Comparison of ENCODE assay signal across 20 mouse cellular contexts in genomic region chr8:10568448-10568847, GRCm38 (mm10).
DNase-seq lines count a peak whose midpoint lies in the region; ATAC-seq and TF ChIP-seq lines count a peak whose summit lies in the region.
"Had no signal": no experiment of that assay in that cellular context is flagged by ENCODE, and none has a peak within 500 bp of the region (broad histone marks: within the 10 kb centered on the region; RNA-seq: fewer than 3 reads in every experiment).

No protein-coding gene starts in this region.

- no peaks in the 10 kb centered on the region for H3K9me3 ChIP-seq in forebrain, postnatal 0 days (ENCODE audit: low read length)
- no peaks in the 10 kb centered on the region for H3K9me3 ChIP-seq in forebrain, embryonic 13.5 days (replicated peaks)
- no peaks in the 10 kb centered on the region for H3K9me3 ChIP-seq in midbrain, embryonic 10.5 days (replicated peaks)
- no peaks in the 10 kb centered on the region for H3K9me3 ChIP-seq in midbrain, embryonic 16.5 days (replicated peaks; ENCODE audit: control insufficient read depth, low read length, poor library complexity, severe bottlenecking)
- H3K9me3 ChIP-seq: forebrain, embryonic 10.5 days; hindbrain, embryonic 12.5 days; hindbrain, embryonic 15.5 days had no signal

- no peak overlapping the region for H3K9ac ChIP-seq in forebrain, postnatal 0 days
- H3K9ac ChIP-seq in forebrain, embryonic 13.5 days = no peak overlapping the region
- H3K9ac ChIP-seq in midbrain, embryonic 16.5 days (ENCODE audit: low read depth, low read length) = no peak overlapping the region
- H3K9ac ChIP-seq: hindbrain, embryonic 12.5 days; hindbrain, embryonic 15.5 days had no signal

- H3K4me2 ChIP-seq in forebrain, postnatal 0 days (ENCODE audit: low read depth) = no peak overlapping the region
- no peak overlapping the region for H3K4me2 ChIP-seq in forebrain, embryonic 13.5 days
- H3K4me2 ChIP-seq in midbrain, embryonic 16.5 days (ENCODE audit: low read length) = no peak overlapping the region
- H3K4me2 ChIP-seq: heart, embryonic 11.5 days; hindbrain, embryonic 12.5 days; hindbrain, embryonic 15.5 days had no signal

- TF ChIP-seq CTCF in forebrain, postnatal 0 days (IDR thresholded peaks at IDR 0.05; ENCODE audit: low read depth) = no peak

- ATAC-seq in forebrain, postnatal 0 days = peak; percentile 36
- ATAC-seq in forebrain, embryonic 13.5 days = no peak
- ATAC-seq in midbrain, embryonic 16.5 days = no peak
- ATAC-seq: activated CD4-positive, CD25-positive, alpha-beta regulatory T cell, adult 4 months; forebrain, embryonic 14.5 days had no signal

- DNase-seq in forebrain, postnatal 0 days = no peak
- DNase-seq in midbrain, embryonic 10.5 days (ENCODE audit: low spot score) = no peak
- DNase-seq in right cerebral cortex, adult 18-20 months = peak; percentile 32
- no peak for DNase-seq in right cerebral cortex, postnatal 10 days (ENCODE audit: low spot score in 2 of 2)
- DNase-seq: adrenal gland, adult 8-10 months; adrenal gland, postnatal 25 days; cerebellum, adult 18-20 months; cerebellum, adult 9-10 months; cerebellum, postnatal 14 days; gastrocnemius, adult 2 months; gastrocnemius, postnatal 14 days; heart, adult 11 months had no signal

- WGBS in forebrain, postnatal 0 days = 75% methylated on average over 4 of the region's 4 CpGs
- WGBS in forebrain, embryonic 13.5 days = 86% methylated on average over 4 of the region's 4 CpGs
- WGBS in midbrain, embryonic 10.5 days = 86% methylated on average over 4 of the region's 4 CpGs
- 66% methylated on average over 4 of the region's 4 CpGs for WGBS in midbrain, embryonic 16.5 days

- peaks cover 17% of the 10 kb centered on the region for H3K36me3 ChIP-seq in forebrain, postnatal 0 days (ENCODE audit: insufficient read depth)
- H3K36me3 ChIP-seq in forebrain, embryonic 13.5 days (ENCODE audit: poor library complexity, severe bottlenecking) = no peaks in the 10 kb centered on the region
- 0 out of 2 replicates have a peak, but pooled peaks cover 4% of the 10 kb centered on the region for H3K36me3 ChIP-seq in midbrain, embryonic 10.5 days
- H3K36me3 ChIP-seq in midbrain, embryonic 16.5 days (ENCODE audit: control insufficient read depth, insufficient read depth, low read length) = peaks cover 4% of the 10 kb centered on the region; the same call in 1 of the 2 replicates
- H3K36me3 ChIP-seq: forebrain, embryonic 10.5 days had no signal

- no peaks in the 10 kb centered on the region for H3K27me3 ChIP-seq in forebrain, postnatal 0 days (ENCODE audit: insufficient read depth, low read length)
- H3K27me3 ChIP-seq in forebrain, embryonic 13.5 days = 0 out of 2 replicates have a peak, but pooled peaks cover under 1% of the 10 kb centered on the region
- H3K27me3 ChIP-seq in midbrain, embryonic 10.5 days (ENCODE audit: low read depth, poor library complexity, severe bottlenecking) = peaks cover 13% of the 10 kb centered on the region; the same call in 1 of the 2 replicates
- no peaks in the 10 kb centered on the region for H3K27me3 ChIP-seq in midbrain, embryonic 16.5 days (ENCODE audit: control insufficient read depth, insufficient read depth, low read depth, low read length)
- H3K27me3 ChIP-seq: hindbrain, embryonic 12.5 days; hindbrain, embryonic 15.5 days had no signal

- no peak overlapping the region for H3K4me3 ChIP-seq in forebrain, postnatal 0 days (ENCODE audit: low read depth, low read length)
- no peak overlapping the region for H3K4me3 ChIP-seq in forebrain, embryonic 13.5 days
- H3K4me3 ChIP-seq in midbrain, embryonic 10.5 days = no peak overlapping the region
- no peak overlapping the region for H3K4me3 ChIP-seq in midbrain, embryonic 16.5 days (ENCODE audit: low read depth, low read length)
- H3K4me3 ChIP-seq: forebrain, embryonic 10.5 days; gastrocnemius, adult 2 months; hindbrain, embryonic 12.5 days; hindbrain, embryonic 15.5 days had no signal

- H3K27ac ChIP-seq in forebrain, postnatal 0 days (ENCODE audit: low read depth, low read length) = no peak overlapping the region
- H3K27ac ChIP-seq in forebrain, embryonic 13.5 days = no peak overlapping the region
- peak overlapping the region; percentile 49; the same call in 1 of the 2 replicates for H3K27ac ChIP-seq in midbrain, embryonic 10.5 days (replicated peaks)
- no peak overlapping the region for H3K27ac ChIP-seq in midbrain, embryonic 16.5 days (ENCODE audit: low read length)
- H3K27ac ChIP-seq: forebrain, embryonic 10.5 days; gastrocnemius, adult 2 months; hindbrain, embryonic 12.5 days; hindbrain, embryonic 15.5 days had no signal

- no peaks in the 10 kb centered on the region for H3K4me1 ChIP-seq in forebrain, postnatal 0 days (ENCODE audit: insufficient read depth)
- 0 out of 2 replicates have a peak, but pooled peaks cover 6% of the 10 kb centered on the region for H3K4me1 ChIP-seq in forebrain, embryonic 13.5 days
- peaks cover 7% of the 10 kb centered on the region for H3K4me1 ChIP-seq in midbrain, embryonic 10.5 days
- H3K4me1 ChIP-seq in midbrain, embryonic 16.5 days (ENCODE audit: control insufficient read depth, insufficient read depth, low read length) = peaks cover 7% of the 10 kb centered on the region; the same call in 1 of the 2 replicates
- H3K4me1 ChIP-seq: hindbrain, embryonic 12.5 days; hindbrain, embryonic 15.5 days had no signal
